Mouse (Mus musculus): Measurements from ENCODE around the gene Ppox.

The Ppox gene

DNA sequence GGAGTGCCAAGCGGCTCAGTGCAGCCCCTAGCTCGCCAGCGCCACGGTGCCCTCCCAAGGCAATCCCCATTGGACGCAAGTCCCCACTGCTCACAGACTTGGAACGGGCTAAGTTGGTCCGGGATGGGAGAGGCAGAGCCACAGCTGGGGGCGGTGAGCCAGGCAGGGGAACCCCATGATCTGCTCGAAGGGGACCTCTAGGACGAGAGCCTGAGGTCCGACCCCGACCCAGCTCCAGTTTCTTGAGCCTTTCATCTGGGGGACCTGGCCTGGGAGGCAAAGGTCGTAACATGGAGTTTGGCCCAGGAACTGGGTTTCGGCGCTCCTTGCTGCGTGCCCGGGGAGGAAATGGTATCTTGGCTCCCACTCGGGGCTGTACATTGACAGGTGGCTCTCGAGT, 5.5 kb upstream of the Ppox start:
- CTCF ChIA-PET = no interaction called here

GRCm38 (mm10) chr1:171285096-171285892, 4.3 kb upstream of the Ppox start:
- CTCF ChIA-PET = interaction anchor here (0.6 to 0.8 kb wide), 2 partner anchors 28 to 79 kb away, joined by 3 read pairs; no protein-coding TSS in a partner anchor

DNA sequence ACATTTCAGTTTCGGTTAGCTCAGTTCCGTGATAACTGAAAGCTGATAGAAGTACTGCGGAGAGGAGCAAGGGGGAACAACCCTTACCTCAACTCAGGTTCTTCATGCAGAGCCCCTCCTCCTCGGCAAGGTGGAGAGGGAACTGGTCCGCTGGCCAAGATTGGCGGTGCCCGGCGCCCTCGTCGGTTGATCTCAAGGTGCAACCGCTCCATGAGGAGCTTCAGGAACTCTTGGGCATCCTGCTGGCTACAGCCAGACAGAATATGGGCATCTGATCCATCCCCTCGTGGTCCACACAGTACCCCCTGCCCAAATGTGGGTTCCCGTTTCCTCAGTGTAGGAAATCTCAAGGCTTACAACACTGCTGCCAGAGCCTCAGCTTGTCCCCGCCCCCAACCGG, 3.5 kb upstream of the Ppox start:
- CTCF ChIA-PET = interaction anchor here (0.8 kb wide), 1 partner anchor 78 kb away, joined by 3 read pairs; no protein-coding TSS in a partner anchor

- CTCF ChIA-PET = no interaction called here
Observed at GRCm38 (mm10) chr1:171283188-171284160, 2.5 kb upstream of the Ppox start.

DNA sequence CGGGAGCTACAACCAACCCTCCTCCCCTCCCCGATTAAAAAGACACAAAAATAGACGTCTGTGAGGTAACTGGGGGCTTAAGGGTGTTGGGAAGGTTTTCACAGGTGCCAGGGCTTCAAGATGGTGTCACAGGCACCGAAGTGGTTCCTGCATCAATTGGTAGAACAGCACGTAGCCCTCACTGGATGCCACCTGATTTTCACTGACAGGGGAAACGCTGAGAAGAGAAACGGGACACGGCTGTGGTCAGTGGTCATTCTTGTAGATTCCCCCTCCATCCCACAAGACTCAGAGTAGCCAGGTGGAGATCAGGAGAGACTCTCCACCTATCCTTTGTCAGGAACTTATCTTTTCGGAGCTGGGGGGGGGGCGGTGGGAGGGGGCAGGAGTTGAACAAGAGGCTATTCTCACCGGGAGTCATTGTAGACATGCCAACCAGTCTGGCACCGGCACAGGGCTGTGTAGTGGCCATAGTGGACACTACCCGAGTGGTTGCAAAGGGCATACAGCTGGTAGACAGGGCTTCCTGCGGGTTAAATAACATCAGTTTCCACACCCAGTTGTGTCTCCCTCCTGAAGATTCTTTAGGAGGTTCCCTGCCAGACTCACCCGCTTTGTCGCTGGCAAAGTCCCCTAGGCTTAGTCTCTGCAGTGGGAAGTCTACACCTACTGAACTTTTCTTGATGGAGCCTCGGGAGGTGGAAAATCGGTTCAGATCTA, 1.3 kb upstream of the Ppox start:
- CTCF ChIA-PET = interaction anchor here (0.5 kb wide), 1 partner anchor 41 kb away, joined by 4 read pairs; no protein-coding TSS in a partner anchor

DNA sequence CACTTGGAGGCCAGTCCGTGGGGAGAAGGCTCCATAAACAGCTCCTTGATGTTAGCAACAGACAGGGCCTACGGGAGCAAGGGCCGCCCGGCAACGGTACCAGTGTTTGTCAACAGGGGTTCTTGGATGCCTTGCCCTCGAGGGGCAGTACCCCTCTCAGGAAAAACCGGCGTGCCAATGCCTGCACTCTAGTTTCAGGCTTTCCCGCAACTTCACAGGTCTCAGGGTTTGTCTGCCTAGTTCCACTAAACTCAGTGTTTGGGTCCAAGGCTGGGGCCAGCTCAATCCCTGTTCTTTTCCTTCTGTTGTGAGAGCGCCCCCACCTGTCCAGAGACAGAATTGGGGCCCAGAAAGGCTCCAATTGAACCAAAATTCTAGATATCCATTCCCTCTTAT, 540 bp upstream of the Ppox start:
- CTCF ChIA-PET = no interaction called here

- CTCF ChIA-PET = no interaction called here
Observed at GRCm38 (mm10) chr1:171280250-171280915, 603 bp downstream of the Ppox start.

- CTCF ChIA-PET = no interaction called here
Observed at GRCm38 (mm10) chr1:171279721-171280120, 1.3 kb downstream of the Ppox start.

- CTCF ChIA-PET = interaction anchor here (0.5 kb wide), 1 partner anchor 125 kb away, joined by 3 read pairs; no protein-coding TSS in a partner anchor
Observed at GRCm38 (mm10) chr1:171279012-171279705, 1.8 kb downstream of the Ppox start.

GRCm38 (mm10) chr1:171278436-171278835, 2.5 kb downstream of the Ppox start:
- CTCF ChIA-PET = no interaction called here

- CTCF ChIA-PET = no interaction called here
Observed at GRCm38 (mm10) chr1:171277736-171278135, 3.2 kb downstream of the Ppox start.

- CTCF ChIA-PET = no interaction called here
Observed at GRCm38 (mm10) chr1:171276110-171276748, 4.8 kb downstream of the Ppox start.

GRCm38 (mm10) chr1:171275144-171275734, 5.7 kb downstream of the Ppox start:
- CTCF ChIA-PET = no interaction called here

DNA sequence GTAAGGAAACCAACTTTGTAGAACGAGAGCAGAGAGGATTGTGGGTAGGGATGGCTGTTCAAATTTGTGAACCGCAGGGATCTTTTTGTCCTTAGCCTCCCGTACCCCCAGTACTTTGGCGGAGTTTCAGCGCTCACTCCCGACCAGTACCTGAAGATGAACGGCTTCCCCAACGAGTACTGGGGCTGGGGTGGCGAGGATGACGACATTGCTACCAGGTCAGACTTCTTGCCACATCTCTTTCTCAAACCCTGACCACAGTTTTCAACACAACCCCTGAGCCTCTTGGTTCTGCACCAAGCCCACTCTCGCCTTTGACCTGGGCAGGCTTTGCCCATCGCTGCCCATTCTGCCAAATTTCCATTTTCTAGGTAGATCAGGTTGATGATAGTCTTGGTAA, 6.8 kb downstream of the Ppox start:
- CTCF ChIA-PET = no interaction called here

- CTCF ChIA-PET = interaction anchor here (0.6 to 1.2 kb wide), 3 partner anchors 11 to 27 kb away, joined by 3 to 24 read pairs (median 9); no protein-coding TSS in a partner anchor
Observed at GRCm38 (mm10) chr1:171272086-171272485, 8.9 kb downstream of the Ppox start.

DNA sequence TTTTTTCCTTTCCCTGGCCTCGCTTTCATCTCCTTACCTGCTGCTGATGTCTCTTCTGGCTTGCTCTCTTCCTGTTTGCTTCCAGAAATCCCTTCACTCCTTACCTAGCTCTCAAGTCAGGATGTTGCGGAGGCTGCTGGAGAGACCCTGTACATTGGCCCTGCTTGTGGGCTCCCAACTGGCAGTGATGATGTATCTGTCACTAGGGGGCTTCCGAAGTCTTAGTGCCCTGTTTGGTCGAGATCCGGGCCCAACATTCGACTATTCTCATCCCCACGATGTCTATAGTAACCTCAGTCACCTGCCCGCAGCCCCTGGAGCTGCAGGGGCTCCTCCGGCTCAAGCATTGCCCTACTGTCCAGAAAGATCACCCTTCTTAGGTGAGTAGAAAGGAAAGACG, 9.4 kb downstream of the Ppox start:
- CTCF ChIA-PET = interaction anchor here (0.7 to 1.2 kb wide), 2 partner anchors 14 to 27 kb away, joined by 9 to 24 read pairs; no protein-coding TSS in a partner anchor

- CTCF ChIA-PET = interaction anchor here (0.6 to 1.2 kb wide), 3 partner anchors 14 to 50 kb away, joined by 3 to 24 read pairs (median 9); no protein-coding TSS in a partner anchor
Observed at GRCm38 (mm10) chr1:171271196-171271595, 9.8 kb downstream of the Ppox start.

GRCm38 (mm10) chr1:171270573-171270900, 10.4 kb downstream of the Ppox start:
- CTCF ChIA-PET = interaction anchor here (0.6 kb wide), 1 partner anchor 49 kb away, joined by 3 read pairs; no protein-coding TSS in a partner anchor

- CTCF ChIA-PET = no interaction called here
Observed at GRCm38 (mm10) chr1:171269848-171270572, 11.0 kb downstream of the Ppox start, which contains the start of gene B4galt3. B4galt3 (plus strand) TSS chr1:171270328.
